Mouse (Mus musculus): ENCODE measurements at regions not wholly inside any gene's neighbourhood (a gene's known extent, or its start where the extent isn't known, plus 50 kb on each side); places are given as distances from the start of the nearest gene placed in this dataset.

DNA sequence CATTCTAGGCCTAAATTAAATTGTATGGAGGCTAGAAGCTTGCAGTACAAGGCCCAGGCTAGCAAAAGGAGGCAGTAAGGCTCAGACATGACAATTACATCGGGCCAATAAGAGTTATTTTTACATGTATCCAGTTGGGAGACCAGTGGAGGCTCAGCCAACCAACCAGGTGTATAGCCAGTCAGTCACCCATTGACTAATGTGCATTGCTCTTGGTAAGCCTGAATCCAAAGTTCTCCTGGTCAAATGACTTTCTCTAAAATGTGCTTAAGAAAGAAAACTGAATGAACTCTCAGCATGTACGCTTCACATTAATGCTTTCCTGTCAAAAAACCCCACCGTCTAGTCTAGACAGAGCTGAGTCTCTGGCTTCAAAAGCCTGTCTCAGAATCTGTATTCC is 127.4 kb upstream of the Tcerg1l start:
- H3K27me3 ChIP-seq (ENCODE audit: low read depth, poor library complexity, severe bottlenecking) = no peaks in the 10 kb centered on the region
- H3K9me3 ChIP-seq (replicated peaks) = no peaks in the 10 kb centered on the region
- 78% methylated on average over 3 of the region's 3 CpGs for WGBS
- no peak overlapping the region for H3K27ac ChIP-seq (replicated peaks)
- no peaks in the 10 kb centered on the region for H3K36me3 ChIP-seq
- H3K4me3 ChIP-seq = no peak overlapping the region
- no peaks in the 10 kb centered on the region for H3K4me1 ChIP-seq
- no peak for DNase-seq (ENCODE audit: low spot score)

- 94% methylated on average over 2 of the region's 2 CpGs for WGBS
- H3K27me3 ChIP-seq (ENCODE audit: low read depth, poor library complexity, severe bottlenecking) = no peaks in the 10 kb centered on the region
- H3K36me3 ChIP-seq = no peaks in the 10 kb centered on the region
- DNase-seq (ENCODE audit: low spot score) = no peak
- H3K4me3 ChIP-seq = no peak overlapping the region
- H3K9me3 ChIP-seq (replicated peaks) = no peaks in the 10 kb centered on the region
- no peak overlapping the region for H3K27ac ChIP-seq (replicated peaks)
- H3K4me1 ChIP-seq = no peaks in the 10 kb centered on the region
These were observed 116.6 kb upstream of the Tcerg1l start for GRCm38 (mm10) chr7:138514171-138514570.

DNA sequence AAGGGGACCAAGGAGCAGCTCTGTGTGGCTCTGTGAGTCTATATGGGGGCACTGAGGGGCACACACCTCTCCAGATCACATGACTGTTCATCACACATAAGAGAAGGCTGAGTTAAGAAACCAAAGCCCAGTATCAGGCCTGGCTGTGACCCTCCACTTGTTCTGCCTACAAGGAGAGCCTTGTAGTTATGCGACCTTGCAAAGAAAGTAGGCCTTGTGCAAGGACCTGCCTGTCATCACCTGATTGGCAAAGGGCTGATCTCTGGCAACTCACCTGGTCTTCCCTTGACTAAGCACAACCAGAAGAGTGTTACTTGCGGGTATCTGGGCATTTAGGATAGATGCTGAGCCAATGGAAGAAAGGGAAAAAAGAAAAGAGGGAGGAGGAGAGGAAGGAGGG is 107.7 kb upstream of the Tcerg1l start:
- no peak for DNase-seq (ENCODE audit: low spot score)
- no peak overlapping the region for H3K4me3 ChIP-seq
- 94% methylated on average over 2 of the region's 2 CpGs for WGBS
- H3K36me3 ChIP-seq = no peaks in the 10 kb centered on the region
- no peak overlapping the region for H3K27ac ChIP-seq (replicated peaks)
- H3K9me3 ChIP-seq (replicated peaks) = no peaks in the 10 kb centered on the region
- peaks cover 10% of the 10 kb centered on the region for H3K4me1 ChIP-seq
- H3K27me3 ChIP-seq (ENCODE audit: low read depth, poor library complexity, severe bottlenecking) = no peaks in the 10 kb centered on the region

DNA sequence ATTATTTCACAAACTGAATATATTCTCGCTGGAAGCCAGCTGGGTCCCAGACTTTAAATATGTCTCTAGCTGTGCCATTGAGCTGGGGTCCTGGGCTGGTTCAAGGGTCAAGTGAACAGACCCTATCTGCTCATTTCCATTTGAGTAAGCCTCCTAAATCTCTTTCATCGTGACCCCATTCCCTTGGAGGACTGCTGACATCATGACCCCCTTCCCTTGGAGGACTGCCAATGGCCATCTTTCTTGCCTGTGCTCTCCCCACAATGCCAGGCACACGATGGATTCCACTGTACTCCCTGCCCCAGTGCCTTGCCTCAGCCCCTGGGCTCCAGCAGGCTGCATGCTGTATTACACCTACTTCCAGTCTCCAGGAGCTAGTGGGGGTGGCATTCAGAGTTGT is 106.5 kb upstream of the Tcerg1l start:
- H3K27ac ChIP-seq (replicated peaks) = no peak overlapping the region

DNA sequence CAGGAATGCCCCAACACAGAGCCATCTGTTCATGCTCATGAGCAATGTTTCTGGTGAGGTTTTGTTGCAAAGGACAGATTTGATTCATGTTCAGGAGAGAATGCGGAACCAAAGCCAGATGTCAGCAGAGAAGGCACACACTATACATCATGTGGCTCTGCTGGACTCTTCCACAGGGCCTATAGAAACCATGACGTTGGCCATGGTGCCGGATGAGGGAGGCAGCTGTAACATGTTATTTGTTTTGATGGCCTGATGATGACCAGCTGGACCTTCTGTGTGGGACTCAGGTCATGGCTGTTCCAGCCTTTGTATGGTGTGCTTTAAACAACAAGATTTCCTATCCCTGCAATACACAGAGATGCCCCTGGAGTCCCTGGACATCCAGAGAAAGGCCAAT is 105.5 kb upstream of the Tcerg1l start:
- WGBS = 95% methylated on average over 3 of the region's 3 CpGs
- H3K9me3 ChIP-seq (replicated peaks) = no peaks in the 10 kb centered on the region
- no peaks in the 10 kb centered on the region for H3K27me3 ChIP-seq (ENCODE audit: low read depth, poor library complexity, severe bottlenecking)
- DNase-seq (ENCODE audit: low spot score) = no peak
- no peaks in the 10 kb centered on the region for H3K36me3 ChIP-seq
- no peak overlapping the region for H3K4me3 ChIP-seq
- H3K4me1 ChIP-seq = peaks cover 10% of the 10 kb centered on the region
- peak overlapping the region; percentile 42; the same call in 1 of the 2 replicates for H3K27ac ChIP-seq (replicated peaks)

More for the DNA sequence above, 106.5 kb upstream of the Tcerg1l start:
- peaks cover 10% of the 10 kb centered on the region for H3K4me1 ChIP-seq
- no peaks in the 10 kb centered on the region for H3K36me3 ChIP-seq
- H3K9me3 ChIP-seq (replicated peaks) = no peaks in the 10 kb centered on the region
- DNase-seq (ENCODE audit: low spot score) = peak; percentile 29
- H3K4me3 ChIP-seq = no peak overlapping the region
- 35% methylated on average over 3 of the region's 3 CpGs for WGBS
- no peaks in the 10 kb centered on the region for H3K27me3 ChIP-seq (ENCODE audit: low read depth, poor library complexity, severe bottlenecking)

GRCm38 (mm10) chr7:138501347-138502014 is 104.0 kb upstream of the Tcerg1l start:
- peaks cover 10% of the 10 kb centered on the region for H3K4me1 ChIP-seq
- H3K27me3 ChIP-seq (ENCODE audit: low read depth, poor library complexity, severe bottlenecking) = no peaks in the 10 kb centered on the region
- no peak for DNase-seq (ENCODE audit: low spot score)
- H3K36me3 ChIP-seq = no peaks in the 10 kb centered on the region
- no peaks in the 10 kb centered on the region for H3K9me3 ChIP-seq (replicated peaks)
- WGBS = 88% methylated on average over 14 of the region's 14 CpGs
- no peak overlapping the region for H3K4me3 ChIP-seq
- H3K27ac ChIP-seq (replicated peaks) = no peak overlapping the region

DNA sequence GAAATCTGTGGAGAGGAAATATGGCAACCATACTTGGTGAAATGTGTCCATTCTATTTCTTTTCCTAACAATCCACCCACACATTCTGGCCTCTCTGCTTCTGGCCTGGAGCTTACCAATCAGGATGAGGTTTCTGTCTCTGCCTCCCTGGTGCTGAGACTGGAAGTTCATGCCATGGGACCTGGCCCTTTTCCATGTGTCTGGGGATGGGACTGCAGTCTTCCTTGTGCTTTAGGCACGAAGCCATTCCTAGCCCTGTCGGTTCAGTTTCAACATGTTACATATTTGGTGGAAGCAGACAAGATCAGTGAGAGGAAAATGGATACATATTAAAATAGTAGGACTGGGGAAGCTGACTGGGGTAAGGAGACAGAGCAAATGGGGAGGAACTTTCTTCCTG is 100.2 kb upstream of the Tcerg1l start:
- DNase-seq (ENCODE audit: low spot score) = no peak
- no peaks in the 10 kb centered on the region; the same call in 1 of the 2 replicates for H3K4me1 ChIP-seq
- no peak overlapping the region for H3K27ac ChIP-seq (replicated peaks)
- WGBS = 83% methylated on average over 2 of the region's 2 CpGs
- no peaks in the 10 kb centered on the region for H3K27me3 ChIP-seq (ENCODE audit: low read depth, poor library complexity, severe bottlenecking)
- no peak overlapping the region for H3K4me3 ChIP-seq
- no peaks in the 10 kb centered on the region for H3K9me3 ChIP-seq (replicated peaks)
- no peaks in the 10 kb centered on the region for H3K36me3 ChIP-seq

- Histone ChIP-seq H3K9me3 (replicated peaks) (no peaks in the 10 kb centered on the region), H3K36me3 (no peaks in the 10 kb centered on the region), H3K4me3 (no peak overlapping the region), H3K27me3 (ENCODE audit: low read depth, poor library complexity, severe bottlenecking) (no peaks in the 10 kb centered on the region), H3K4me1 (peaks cover 5% of the 10 kb centered on the region; the same call in 1 of the 2 replicates), H3K27ac (replicated peaks) (no peak overlapping the region)
- 61% methylated on average over 6 of the region's 6 CpGs for WGBS
- no peak for DNase-seq (ENCODE audit: low spot score)
These were observed 99.7 kb upstream of the Tcerg1l start for GRCm38 (mm10) chr7:138497202-138497601.

GRCm38 (mm10) chr7:138493661-138494060 is 96.1 kb upstream of the Tcerg1l start:
- 88% methylated on average over 4 of the region's 4 CpGs for WGBS
- no peak overlapping the region for H3K27ac ChIP-seq (replicated peaks)

GRCm38 (mm10) chr7:138492261-138492660 is 94.7 kb upstream of the Tcerg1l start:
- WGBS = 74% methylated on average over 5 of the region's 5 CpGs
- H3K4me3 ChIP-seq = no peak overlapping the region
- H3K27me3 ChIP-seq (ENCODE audit: low read depth, poor library complexity, severe bottlenecking) = no peaks in the 10 kb centered on the region
- peaks cover 6% of the 10 kb centered on the region; the same call in 1 of the 2 replicates for H3K4me1 ChIP-seq
- no peaks in the 10 kb centered on the region for H3K36me3 ChIP-seq
- 0 out of 2 replicates have a peak, but pooled peaks cover 5% of the 10 kb centered on the region for H3K9me3 ChIP-seq (replicated peaks)
- H3K27ac ChIP-seq (replicated peaks) = no peak overlapping the region
- DNase-seq (ENCODE audit: low spot score) = no peak

More at GRCm38 (mm10) chr7:138493661-138494060, 96.1 kb upstream of the Tcerg1l start:
- Histone ChIP-seq H3K4me1 (peaks cover 6% of the 10 kb centered on the region; the same call in 1 of the 2 replicates), H3K36me3 (no peaks in the 10 kb centered on the region), H3K9me3 (replicated peaks) (0 out of 2 replicates have a peak, but pooled peaks cover 5% of the 10 kb centered on the region), H3K27me3 (ENCODE audit: low read depth, poor library complexity, severe bottlenecking) (no peaks in the 10 kb centered on the region), H3K4me3 (no peak overlapping the region)
- DNase-seq (ENCODE audit: low spot score) = no peak

- H3K27me3 ChIP-seq (ENCODE audit: low read depth, poor library complexity, severe bottlenecking) = no peaks in the 10 kb centered on the region
- WGBS = 73% methylated on average over 2 of the region's 2 CpGs
- no peak overlapping the region for H3K27ac ChIP-seq (replicated peaks)
- H3K9me3 ChIP-seq (replicated peaks) = 0 out of 2 replicates have a peak, but pooled peaks cover 5% of the 10 kb centered on the region
- DNase-seq (ENCODE audit: low spot score) = no peak
- H3K36me3 ChIP-seq = no peaks in the 10 kb centered on the region
- H3K4me1 ChIP-seq = peaks cover 6% of the 10 kb centered on the region; the same call in 1 of the 2 replicates
- H3K4me3 ChIP-seq = no peak overlapping the region
These were observed 91.9 kb upstream of the Tcerg1l start for GRCm38 (mm10) chr7:138489471-138489870.

DNA sequence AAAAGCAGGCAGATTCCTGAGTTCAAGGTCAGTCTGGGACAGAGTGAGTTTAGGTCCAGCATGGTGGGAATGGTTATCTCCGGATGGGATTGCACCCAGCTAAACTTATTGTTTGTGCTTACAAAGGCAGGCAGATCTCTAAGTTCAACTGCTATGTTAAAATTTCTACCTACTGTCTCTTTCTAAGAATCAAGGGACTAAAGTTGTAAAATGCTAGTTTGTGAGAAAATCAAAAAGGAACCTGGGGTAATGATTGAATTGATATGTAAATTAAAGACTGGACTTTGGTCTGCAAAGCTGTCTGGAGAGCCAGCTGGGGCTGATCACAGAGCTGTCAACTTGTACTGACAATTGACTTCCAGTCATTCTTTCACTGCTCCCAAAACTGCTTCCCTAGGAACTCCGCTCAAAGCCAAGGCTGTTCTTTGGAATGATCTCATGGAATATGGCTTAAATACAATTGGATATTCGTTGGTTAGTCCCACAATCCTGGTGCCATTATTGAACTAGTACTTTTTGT is 90.7 kb upstream of the Tcerg1l start:
- Histone ChIP-seq H3K36me3 (no peaks in the 10 kb centered on the region), H3K4me1 (peaks cover 6% of the 10 kb centered on the region; the same call in 1 of the 2 replicates), H3K9me3 (replicated peaks) (0 out of 2 replicates have a peak, but pooled peaks cover 5% of the 10 kb centered on the region), H3K27ac (replicated peaks) (no peak overlapping the region), H3K27me3 (ENCODE audit: low read depth, poor library complexity, severe bottlenecking) (no peaks in the 10 kb centered on the region), H3K4me3 (no peak overlapping the region)
- DNase-seq (ENCODE audit: low spot score) = no peak
- 86% methylated on average over 3 of the region's 3 CpGs for WGBS

- H3K27ac ChIP-seq (replicated peaks) = no peak overlapping the region
- no peaks in the 10 kb centered on the region for H3K36me3 ChIP-seq
- no peaks in the 10 kb centered on the region for H3K27me3 ChIP-seq (ENCODE audit: low read depth, poor library complexity, severe bottlenecking)
- 74% methylated on average over 2 of the region's 2 CpGs for WGBS
- H3K4me3 ChIP-seq = no peak overlapping the region
- DNase-seq (ENCODE audit: low spot score) = no peak
- no peaks in the 10 kb centered on the region for H3K9me3 ChIP-seq (replicated peaks)
- no peaks in the 10 kb centered on the region for H3K4me1 ChIP-seq
These were observed 75.4 kb upstream of the Tcerg1l start for GRCm38 (mm10) chr7:138472891-138473455.

All from midbrain, embryonic 10.5 days (tissue).